Mouse (Mus musculus) liver, embryonic 14.5 days (tissue): ENCODE results near the gene Kif23.

ENCODE experiments used
- CTCF ChIP-seq: IDR thresholded peaks from 2 replicates; pipeline ENCODE4 v1.5.1; 2016; ENCODE audit warnings: antibody characterized with exemption, low read depth, control low read depth
- EP300 ChIP-seq: IDR thresholded peaks from 2 replicates; pipeline ENCODE4 v1.6.1; 2016; ENCODE audit warnings: antibody characterized with exemption, low read depth

GRCm38 (mm10) chr9:61884936-61885335 is 61.6 kb downstream of the Kif23 start:
- no peak for TF ChIP-seq CTCF
- no peak for TF ChIP-seq EP300
